Mouse (Mus musculus) myocyte (in vitro differentiated cells): ENCODE measurements at regions not wholly inside any gene's neighbourhood (a gene's known extent, or its start where the extent isn't known, plus 50 kb on each side); places are given as distances from the start of the nearest gene placed in this dataset.

Source experiments
- CEBPB ChIP-seq: IDR thresholded peaks from 2 replicates; pipeline ENCODE4 v1.6.1; 2011; ENCODE audit warnings: mild to moderate bottlenecking, moderate library complexity; ENCODE audit not compliant: poor library complexity, insufficient read depth, severe bottlenecking
- E2F4 ChIP-seq: IDR thresholded peaks from one replicate; pipeline ENCODE4 v1.6.1; 2011; ENCODE audit warnings: mild to moderate bottlenecking, control low read depth, moderate library complexity; ENCODE audit not compliant: insufficient read depth
- MAX ChIP-seq: IDR thresholded peaks from one replicate; pipeline ENCODE4 v1.6.1; 2011; ENCODE audit warnings: low read depth, mild to moderate bottlenecking, control low read depth
- MYOG ChIP-seq, 3 experiments: IDR thresholded peaks; one replicate each; pipeline ENCODE4 v1.6.1; 2011; ENCODE audit warnings: control low read depth in 2 of 3, low read depth in 2 of 3, mild to moderate bottlenecking in 2 of 3; ENCODE audit not compliant: insufficient read length in 2 of 3, control insufficient read depth in 1 of 3, insufficient read depth in 1 of 3
- POLR2A ChIP-seq: IDR thresholded peaks from one replicate; pipeline ENCODE4 v1.6.1; 2011; ENCODE audit warnings: low read depth, mild to moderate bottlenecking, control low read depth, moderate library complexity; ENCODE audit not compliant: insufficient read length
- TCF12 ChIP-seq: IDR thresholded peaks from one replicate; pipeline ENCODE4 v1.6.1; 2011; ENCODE audit warnings: mild to moderate bottlenecking, control low read depth; ENCODE audit not compliant: poor library complexity, insufficient read depth, severe bottlenecking
- USF1 ChIP-seq: IDR thresholded peaks from one replicate; pipeline ENCODE4 v1.6.1; 2011; ENCODE audit warnings: low read depth, mild to moderate bottlenecking, control low read depth, moderate library complexity

GRCm38 (mm10) chr14:68018686-68019085, 1275.4 kb downstream of the Synb start:
- TF ChIP-seq POLR2A (no peak), USF1 (no peak), CEBPB (no peak), TCF12 (no peak), MYOG (IDR thresholded peaks at IDR 0.05; ENCODE audit: control insufficient read depth in 1 of 3, insufficient read depth in 1 of 3, insufficient read length in 2 of 3, low read depth in 2 of 3) (no peak), MAX (no peak), E2F4 (no peak)
